Comparison of ENCODE assay signal across 7 mouse cellular contexts in genomic region chr8:95254564-95255434, GRCm38 (mm10). TPM values are rescaled to one million over a fixed set of nuclear protein-coding genes. Genes with fewer than 3 reads are reported as not detected.
DNase-seq lines count a peak whose midpoint lies in the region; ATAC-seq and TF ChIP-seq lines count a peak whose summit lies in the region.

No protein-coding gene starts in this region.

- H3K36me3 ChIP-seq in embryonic facial prominence, embryonic 11.5 days (replicated peaks; ENCODE audit: control insufficient read depth, insufficient read depth, low read depth, low read length): no peaks in the 10 kb centered on the region
- no peaks in the 10 kb centered on the region for H3K36me3 ChIP-seq in limb, embryonic 11.5 days (ENCODE audit: control insufficient read depth, insufficient read depth, low read length)
- no peaks in the 10 kb centered on the region for H3K36me3 ChIP-seq in midbrain, embryonic 15.5 days (replicated peaks)
- no peaks in the 10 kb centered on the region for H3K36me3 ChIP-seq in spleen, adult 2 months (ENCODE audit: control insufficient read depth, insufficient read depth, low read length)

- no peak for TF ChIP-seq POLR2A in spleen, adult 2 months (IDR thresholded peaks at IDR 0.05; ENCODE audit: low read depth, low read length)

- TF ChIP-seq CTCF in spleen, adult 2 months (IDR thresholded peaks at IDR 0.05; ENCODE audit: extremely low read depth, insufficient read depth, insufficient read length, insufficient replicate concordance): peak; percentile 80; the same call in 1 of the 2 replicates

- no peak overlapping the region for H3K27ac ChIP-seq in embryonic facial prominence, embryonic 11.5 days (replicated peaks; ENCODE audit: low read depth, low read length)
- H3K27ac ChIP-seq in limb, embryonic 11.5 days (replicated peaks; ENCODE audit: low read depth, low read length): no peak overlapping the region
- 0 out of 2 replicates have a peak overlapping the region, but pooled peaks have one; percentile 36 for H3K27ac ChIP-seq in midbrain, embryonic 15.5 days
- H3K27ac ChIP-seq in spleen, adult 2 months (ENCODE audit: insufficient read depth, low read length): no peak overlapping the region

- WGBS in embryonic facial prominence, embryonic 11.5 days: 22% methylated on average over 16 of the region's 16 CpGs
- WGBS in limb, embryonic 11.5 days: 26% methylated on average over 16 of the region's 16 CpGs
- WGBS in midbrain, embryonic 15.5 days: 23% methylated on average over 16 of the region's 16 CpGs
- WGBS in spleen, adult 2 months: 26% methylated on average over 16 of the region's 16 CpGs

- DNase-seq in adrenal gland, postnatal 14 days: peak; percentile 98
- peak; percentile 98 for DNase-seq in embryonic facial prominence, embryonic 11.5 days (ENCODE audit: low spot score)
- peak; percentile 99 for DNase-seq in heart, adult 11 months
- peak; percentile 98 for DNase-seq in kidney, adult 18-20 months
- peak; percentile 99 for DNase-seq in limb, embryonic 11.5 days (ENCODE audit: low spot score)
- DNase-seq in spleen, adult 2 months (ENCODE audit: low read depth in 1 of 2, low spot score in 2 of 2): peak; percentile 90 to 96

- H3K4me3 ChIP-seq in embryonic facial prominence, embryonic 11.5 days (ENCODE audit: low read depth, low read length): peak overlapping the region; percentile 13; the same call in 1 of the 2 replicates
- H3K4me3 ChIP-seq in limb, embryonic 11.5 days (ENCODE audit: low read depth, low read length): peak overlapping the region; percentile 16
- peak overlapping the region; percentile 34 for H3K4me3 ChIP-seq in midbrain, embryonic 15.5 days
- peak overlapping the region; percentile 42 for H3K4me3 ChIP-seq in spleen, adult 2 months (ENCODE audit: extremely low read depth, insufficient read depth, insufficient read length)

- no peaks in the 10 kb centered on the region for H3K9me3 ChIP-seq in embryonic facial prominence, embryonic 11.5 days (replicated peaks; ENCODE audit: control insufficient read depth, low read length)
- H3K9me3 ChIP-seq in limb, embryonic 11.5 days (ENCODE audit: control insufficient read depth, low read length): no peaks in the 10 kb centered on the region
- H3K9me3 ChIP-seq in midbrain, embryonic 15.5 days: no peaks in the 10 kb centered on the region

- no peaks in the 10 kb centered on the region for H3K4me1 ChIP-seq in embryonic facial prominence, embryonic 11.5 days (ENCODE audit: control insufficient read depth, insufficient read depth, low read length)
- no peaks in the 10 kb centered on the region for H3K4me1 ChIP-seq in limb, embryonic 11.5 days (ENCODE audit: control insufficient read depth, insufficient read depth, low read length)
- H3K4me1 ChIP-seq in midbrain, embryonic 15.5 days: peaks cover 3% of the 10 kb centered on the region; the same call in 1 of the 2 replicates
- H3K4me1 ChIP-seq in spleen, adult 2 months (ENCODE audit: control insufficient read depth, insufficient read depth, insufficient read length): no peaks in the 10 kb centered on the region

- ATAC-seq in embryonic facial prominence, embryonic 11.5 days (replicated peaks; ENCODE audit: insufficient number of reproducible peaks, low FRiP score, low TSS enrichment, low read depth): peak; percentile 92
- ATAC-seq in limb, embryonic 11.5 days (ENCODE audit: insufficient number of reproducible peaks, low FRiP score, low TSS enrichment, low read depth): peak; percentile 88
- ATAC-seq in midbrain, embryonic 15.5 days (replicated peaks): peak; percentile 89

- H3K9ac ChIP-seq in embryonic facial prominence, embryonic 11.5 days (replicated peaks; ENCODE audit: low read length): 0 out of 2 replicates have a peak overlapping the region, but pooled peaks have one; percentile 10
- no peak overlapping the region for H3K9ac ChIP-seq in limb, embryonic 11.5 days (ENCODE audit: low read length)
- peak overlapping the region; percentile 41 for H3K9ac ChIP-seq in midbrain, embryonic 15.5 days

- peak overlapping the region; percentile 43 for H3K4me2 ChIP-seq in embryonic facial prominence, embryonic 11.5 days (ENCODE audit: low read depth, low read length)
- peak overlapping the region; percentile 32 for H3K4me2 ChIP-seq in limb, embryonic 11.5 days (ENCODE audit: low read depth, severe bottlenecking)
- H3K4me2 ChIP-seq in midbrain, embryonic 15.5 days: peak overlapping the region; percentile 58

- H3K27me3 ChIP-seq in embryonic facial prominence, embryonic 11.5 days (ENCODE audit: control insufficient read depth, insufficient read depth, low read length): no peaks in the 10 kb centered on the region
- H3K27me3 ChIP-seq in limb, embryonic 11.5 days (ENCODE audit: control insufficient read depth, insufficient read depth, low read length): no peaks in the 10 kb centered on the region
- no peaks in the 10 kb centered on the region for H3K27me3 ChIP-seq in midbrain, embryonic 15.5 days (replicated peaks)
- no peaks in the 10 kb centered on the region for H3K27me3 ChIP-seq in spleen, adult 2 months (ENCODE audit: control insufficient read depth, insufficient read depth, low read length)

RNA-seq across cellular contexts. Expression of gene Cngb1, which starts 51.6 kb away (rescaled TPM):
- 1.0 and 2.0 TPM in 2 replicates for total RNA-seq in adrenal gland, postnatal 14 days (2021)
- polyA plus RNA-seq in embryonic facial prominence, embryonic 11.5 days (2014; fragmentation: Nextera tagmentation; extraction: Ambion mirVana): 0.10 and 0.32 TPM in 2 replicates
- not detected in 2 replicates for polyA plus RNA-seq in limb, embryonic 11.5 days (2014; fragmentation: Nextera tagmentation; extraction: Ambion mirVana)
- 0.57 and 0.58 TPM in 2 replicates for polyA plus RNA-seq in midbrain, embryonic 15.5 days (2015; fragmentation: Nextera tagmentation; extraction: Ambion mirVana)
- polyA plus RNA-seq in spleen, adult 2 months (2012; rRNA removed): 0.16 and 0.40 TPM in 2 replicates

RNA-seq across cellular contexts. Expression of gene Kifc3, which starts 52.2 kb away (rescaled TPM):
- total RNA-seq in adrenal gland, postnatal 14 days (2021): 94.1 and 104 TPM in 2 replicates
- 3.9 and 4.9 TPM in 2 replicates for polyA plus RNA-seq in embryonic facial prominence, embryonic 11.5 days (2014; fragmentation: Nextera tagmentation; extraction: Ambion mirVana)
- polyA plus RNA-seq in limb, embryonic 11.5 days (2014; fragmentation: Nextera tagmentation; extraction: Ambion mirVana): 7.3 and 10.1 TPM in 2 replicates
- polyA plus RNA-seq in midbrain, embryonic 15.5 days (2015; fragmentation: Nextera tagmentation; extraction: Ambion mirVana): 29.8 and 33.9 TPM in 2 replicates
- 9.8 and 14.3 TPM in 2 replicates for polyA plus RNA-seq in spleen, adult 2 months (2012; rRNA removed)

RNA-seq across cellular contexts. Expression of gene Tepp, which starts 55.6 kb away (rescaled TPM):
- total RNA-seq in adrenal gland, postnatal 14 days (2021): not detected in 2 replicates
- polyA plus RNA-seq in embryonic facial prominence, embryonic 11.5 days (2014; fragmentation: Nextera tagmentation; extraction: Ambion mirVana): not detected in 2 replicates
- polyA plus RNA-seq in limb, embryonic 11.5 days (2014; fragmentation: Nextera tagmentation; extraction: Ambion mirVana): 0.27 TPM in 1 of 2 replicates, not detected in the other
- polyA plus RNA-seq in midbrain, embryonic 15.5 days (2015; fragmentation: Nextera tagmentation; extraction: Ambion mirVana): 1.8 and 2.2 TPM in 2 replicates
- 0.26 and 0.39 TPM in 2 replicates for polyA plus RNA-seq in spleen, adult 2 months (2012; rRNA removed)
